Mouse (Mus musculus) embryonic fibroblast, embryonic 13.5 days (primary cell): ENCODE results near the gene Cwc27.

Experiments
- CTCF ChIP-seq: IDR thresholded peaks from 2 replicates; pipeline ENCODE4 v1.5.1; 2011; ENCODE audit warnings: mild to moderate bottlenecking, control low read depth, low read length, moderate library complexity, borderline replicate concordance; ENCODE audit not compliant: insufficient read depth
- POLR2A ChIP-seq: IDR thresholded peaks from 2 replicates; pipeline ENCODE4 v1.6.1; 2011; ENCODE audit warnings: low read depth, mild to moderate bottlenecking, control low read depth, low read length, moderate library complexity

- no peak for TF ChIP-seq CTCF
- TF ChIP-seq POLR2A = no peak
Observed at GRCm38 (mm10) chr13:104601783-104602182, 215.2 kb downstream of the Cwc27 start.
